Mouse (Mus musculus) olfactory bulb, adult 2 months (tissue): Measurements from ENCODE around the gene Bend6. TPM values are rescaled to one million over a fixed set of nuclear protein-coding genes. Genes with fewer than 3 reads are reported as not detected.

Experiments
- H3K27ac ChIP-seq: fragments of 200-500 bp; 2 replicates; pipeline ENCODE4 v1.5.1; 2012; ENCODE audit warnings: low read depth, low read length; ENCODE audit not compliant: insufficient read depth
- H3K4me1 ChIP-seq: fragments of 200-500 bp; 2 replicates; pipeline ENCODE4 v1.6.1; 2012; ENCODE audit warnings: low read length; ENCODE audit not compliant: control insufficient read depth, insufficient read depth
- H3K4me3 ChIP-seq: fragments of 200-500 bp; 2 replicates; pipeline ENCODE4 v1.5.1; 2012; ENCODE audit warnings: mild to moderate bottlenecking, low read depth, low read length, moderate library complexity; ENCODE audit not compliant: insufficient read depth
- CTCF ChIP-seq: fragments of 200-500 bp; IDR thresholded peaks from 2 replicates; pipeline ENCODE4 v1.5.1; 2012; ENCODE audit warnings: low read depth, mild to moderate bottlenecking, low read length, moderate library complexity; ENCODE audit not compliant: insufficient read depth
- POLR2A ChIP-seq: fragments of 200-500 bp; IDR thresholded peaks from 2 replicates; pipeline ENCODE4 v1.6.1; 2012; ENCODE audit warnings: mild to moderate bottlenecking, low read depth, low read length, moderate library complexity; ENCODE audit not compliant: insufficient read depth
- WGBS: fragments of 180-500 bp; shearing (Covaris S2); methylation state at CpG from one replicate; pipeline ENCODE4 v1.1.7; 2018; 5-methylcytosine and 5-hydroxymethylcytosine counted together
- polyA plus RNA-seq: library from polyadenylated mRNA; stranded (reverse); fragments of >200 nt; gene quantifications from 2 replicates; pipeline ENCODE4 v1.2.4, GENCODE M21; 2012; ENCODE audit warnings: low replicate concordance; ENCODE audit not compliant: missing spikeins, insufficient read depth, insufficient read length

The Bend6 gene
- polyA plus RNA-seq, 1 experiment: not detected

DNA sequence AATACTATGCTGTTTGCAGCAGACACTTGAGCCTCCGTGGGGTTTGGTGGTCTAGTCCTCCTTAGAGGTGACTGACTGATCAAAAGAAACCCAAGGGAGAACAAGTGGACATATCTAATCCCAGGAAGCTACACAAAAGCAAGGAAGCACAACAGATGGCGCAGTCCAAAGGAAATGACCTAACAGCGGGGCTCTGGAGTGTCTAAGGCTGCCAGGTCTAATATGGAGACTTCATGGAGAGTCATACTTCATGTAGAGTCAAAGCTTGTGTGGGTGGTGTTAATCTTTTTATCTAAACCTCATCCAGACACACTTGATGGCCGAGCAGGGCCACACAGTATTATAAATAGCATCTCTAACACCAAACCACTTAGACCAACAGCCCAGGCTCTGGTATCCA is 10.9 kb downstream of the Bend6 start:
- Histone ChIP-seq H3K27ac (no peak overlapping the region), H3K4me3 (no peak overlapping the region), H3K4me1 (no peaks in the 10 kb centered on the region)
- 93% methylated on average over 4 of the region's 4 CpGs for WGBS
- no peak for TF ChIP-seq CTCF
- no peak for TF ChIP-seq POLR2A

DNA sequence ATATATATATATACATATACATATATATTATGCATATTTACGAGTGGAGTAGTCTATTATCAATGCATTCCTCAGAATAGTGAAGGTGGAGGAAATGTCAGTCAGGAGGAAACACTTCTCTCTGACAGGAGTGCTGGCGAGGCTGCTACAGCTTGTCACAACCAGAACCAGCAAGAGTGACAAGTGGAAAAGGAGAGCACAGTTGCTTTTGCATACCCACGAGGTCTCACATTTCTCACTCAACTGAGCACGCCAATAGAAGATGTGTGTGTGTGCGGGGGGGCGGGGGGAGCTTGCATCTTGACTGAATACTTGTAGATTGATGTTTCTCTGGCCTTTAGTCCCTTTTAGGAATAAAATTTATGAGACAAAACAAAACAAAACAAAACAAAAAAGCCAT is 11.5 kb downstream of the Bend6 start:
- Histone ChIP-seq H3K27ac (no peak overlapping the region), H3K4me1 (no peaks in the 10 kb centered on the region), H3K4me3 (no peak overlapping the region)
- WGBS: 73% methylated on average over 6 of the region's 6 CpGs
- no peak for TF ChIP-seq CTCF
- TF ChIP-seq POLR2A: no peak

DNA sequence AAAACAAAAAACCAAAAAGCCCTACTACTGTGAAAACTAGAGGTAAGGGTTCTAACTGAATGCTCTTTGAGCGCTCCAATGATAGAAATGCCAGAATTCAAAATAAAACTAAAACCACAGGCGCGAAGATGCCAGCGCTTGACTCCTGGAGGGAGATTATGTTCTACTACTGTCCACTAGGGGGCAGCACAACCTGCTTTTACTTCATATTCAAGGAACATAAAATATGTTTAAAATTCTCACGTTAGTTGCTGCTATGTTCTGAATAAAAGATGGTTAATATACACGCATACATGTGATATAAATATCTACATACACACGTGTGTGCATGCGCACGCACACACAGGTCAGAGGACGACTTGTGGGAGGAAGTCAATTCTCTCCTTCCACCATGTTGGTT is 14.8 kb downstream of the Bend6 start:
- TF ChIP-seq CTCF: no peak
- TF ChIP-seq POLR2A: no peak
- no peak overlapping the region for H3K4me3 ChIP-seq
- no peak overlapping the region for H3K27ac ChIP-seq
- no peaks in the 10 kb centered on the region for H3K4me1 ChIP-seq
- 65% methylated on average over 10 of the region's 10 CpGs for WGBS

DNA sequence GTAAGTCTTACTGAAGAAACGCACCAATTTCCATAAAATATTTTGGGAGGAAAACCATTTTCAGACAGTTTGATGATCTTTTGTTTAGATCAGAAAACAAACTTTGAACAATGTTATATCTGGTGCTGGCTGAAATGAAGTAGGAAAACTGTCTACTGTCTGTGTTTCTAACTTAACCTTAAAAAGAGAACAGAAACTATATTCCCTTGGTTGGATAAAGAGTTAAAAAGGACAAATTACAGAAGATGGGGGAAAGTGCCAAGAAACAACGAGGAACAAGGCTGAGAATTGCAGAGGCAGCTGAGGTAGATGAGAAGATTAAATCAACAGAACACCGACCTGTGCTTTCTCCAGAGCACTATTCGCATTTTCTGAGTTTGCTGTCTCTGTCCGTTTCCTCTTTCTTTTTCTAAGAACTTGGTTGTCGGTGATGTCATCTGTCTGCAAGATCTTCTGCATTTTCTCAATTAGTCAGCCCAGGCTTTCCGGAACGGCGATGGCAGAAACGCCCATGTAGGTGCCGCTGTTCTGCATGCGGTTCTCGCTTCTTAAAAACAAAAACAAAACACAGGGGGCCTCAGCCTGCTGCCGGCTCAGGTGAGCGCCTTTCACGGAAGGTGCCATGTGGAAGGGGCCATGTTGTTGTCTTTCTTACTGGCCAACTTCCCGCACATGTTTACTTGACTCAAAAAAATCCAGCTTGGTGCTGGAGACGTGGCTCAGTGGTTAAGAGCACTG is 24.3 kb downstream of the Bend6 start:
- H3K4me3 ChIP-seq: no peak overlapping the region

DNA sequence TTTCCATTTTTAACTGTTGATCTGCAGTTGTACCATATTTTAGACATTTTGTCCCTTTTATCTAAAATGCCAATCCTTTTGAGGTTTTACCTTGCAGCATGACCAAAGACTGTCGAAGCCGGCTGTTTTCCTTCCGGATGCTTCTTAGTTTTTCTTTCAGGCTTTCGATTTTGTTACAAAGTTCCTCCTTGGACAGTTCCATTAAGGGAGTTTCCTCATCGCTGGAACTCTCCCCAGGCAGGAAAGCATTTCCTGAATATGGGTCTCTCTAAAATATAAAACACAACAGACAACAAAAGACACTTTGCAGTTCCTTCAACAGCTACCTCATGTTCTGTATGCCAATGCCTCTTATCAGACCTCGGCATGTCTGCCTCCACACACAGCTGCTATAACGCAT is 29.4 kb downstream of the Bend6 start:
- H3K27ac ChIP-seq: no peak overlapping the region
- no peaks in the 10 kb centered on the region for H3K4me1 ChIP-seq
- 89% methylated on average over 7 of the region's 7 CpGs for WGBS
- no peak overlapping the region for H3K4me3 ChIP-seq
- no peak for TF ChIP-seq CTCF
- no peak for TF ChIP-seq POLR2A

More for the DNA sequence above, 24.3 kb downstream of the Bend6 start:
- Histone ChIP-seq H3K4me1 (no peaks in the 10 kb centered on the region; the same call in 1 of the 2 replicates), H3K27ac (no peak overlapping the region)
- 14% methylated on average over 18 of the region's 18 CpGs for WGBS
- TF ChIP-seq POLR2A: no peak
- TF ChIP-seq CTCF: no peak

DNA sequence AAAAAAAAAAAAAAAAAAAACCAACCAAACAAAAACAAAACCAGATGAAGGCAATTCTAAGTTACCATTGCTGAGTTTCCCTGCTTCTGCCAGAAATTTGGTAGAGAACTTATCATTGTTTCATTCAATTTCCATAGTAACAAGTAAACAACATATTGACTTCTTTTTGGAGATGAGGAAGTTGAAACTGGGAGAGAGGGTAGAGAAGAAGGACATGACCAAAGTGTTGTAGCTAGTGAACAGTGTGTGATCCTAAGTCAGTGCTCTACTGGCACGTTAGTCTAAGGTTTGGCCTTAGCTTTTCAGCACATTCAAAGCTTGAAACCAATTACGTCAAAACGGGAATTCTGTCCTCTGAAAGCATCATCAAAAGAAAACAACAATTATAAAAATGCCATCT is 31.2 kb downstream of the Bend6 start:
- Histone ChIP-seq H3K4me3 (no peak overlapping the region), H3K27ac (no peak overlapping the region), H3K4me1 (no peaks in the 10 kb centered on the region)
- 87% methylated on average over 3 of the region's 3 CpGs for WGBS
- TF ChIP-seq CTCF: no peak
- no peak for TF ChIP-seq POLR2A

DNA sequence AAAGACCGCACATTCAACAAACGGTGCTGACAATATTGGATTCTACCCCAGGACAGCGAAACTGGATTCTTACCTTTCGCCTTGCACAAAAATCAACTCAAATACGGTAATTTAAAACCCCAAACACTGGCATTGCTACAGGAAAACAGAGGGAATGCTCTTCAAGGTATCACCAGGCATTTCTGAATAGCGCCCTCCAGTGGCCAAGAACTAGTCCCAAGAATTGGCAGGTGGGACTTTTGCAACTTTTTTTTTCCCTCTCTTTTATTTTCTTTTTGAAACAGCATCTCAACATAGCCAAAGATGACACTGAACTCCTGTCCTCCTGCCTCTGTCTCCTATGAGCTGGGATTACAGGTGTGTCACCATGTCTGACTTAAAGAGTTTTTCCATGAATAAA is 31.9 kb downstream of the Bend6 start:
- 62% methylated on average over 6 of the region's 6 CpGs for WGBS
- TF ChIP-seq POLR2A: no peak
- no peak for TF ChIP-seq CTCF
- H3K4me1 ChIP-seq: no peaks in the 10 kb centered on the region
- no peak overlapping the region for H3K27ac ChIP-seq
- H3K4me3 ChIP-seq: no peak overlapping the region

DNA sequence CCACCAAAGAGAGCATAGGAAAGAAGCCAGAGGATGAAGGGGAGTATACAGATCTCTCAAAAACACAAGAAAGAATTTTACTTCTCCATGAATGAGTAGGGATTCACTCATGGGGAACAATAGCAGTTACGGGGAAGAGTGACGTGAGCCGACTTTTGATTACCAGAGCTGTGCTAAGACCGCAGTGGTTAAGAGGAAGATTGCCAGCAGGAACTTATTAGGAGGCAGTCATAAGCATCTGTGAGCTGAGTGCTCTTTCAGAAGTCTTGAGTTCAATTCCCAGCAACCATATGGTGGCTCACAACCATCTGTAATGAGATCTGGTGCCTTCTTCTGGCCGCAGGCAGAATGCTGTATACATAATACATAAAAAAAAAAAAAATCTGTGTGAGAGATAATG is 34.1 kb downstream of the Bend6 start:
- TF ChIP-seq CTCF: no peak
- no peak overlapping the region for H3K27ac ChIP-seq
- 88% methylated on average over 5 of the region's 5 CpGs for WGBS
- H3K4me1 ChIP-seq: no peaks in the 10 kb centered on the region
- H3K4me3 ChIP-seq: no peak overlapping the region

DNA sequence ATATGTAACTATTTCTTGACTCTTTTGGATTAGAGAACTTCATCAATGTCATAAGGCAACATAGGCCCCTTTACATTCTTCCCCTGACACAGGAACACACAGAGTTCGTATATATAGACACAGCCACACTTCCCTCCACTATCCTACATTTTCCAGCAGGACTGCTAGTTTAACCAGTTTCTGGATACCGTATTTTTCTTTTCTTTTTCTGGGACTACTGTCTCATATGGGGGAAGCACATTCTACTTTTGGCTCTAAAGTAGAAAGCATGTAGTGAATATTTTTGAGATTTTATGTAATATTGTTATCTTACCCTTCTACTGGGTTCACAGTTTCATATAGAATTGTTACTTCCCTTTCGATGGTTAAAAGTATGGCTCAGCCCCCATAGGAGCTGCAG is 38.2 kb downstream of the Bend6 start:
- 95% methylated on average over 3 of the region's 3 CpGs for WGBS
- TF ChIP-seq POLR2A (no peak), CTCF (no peak)

DNA sequence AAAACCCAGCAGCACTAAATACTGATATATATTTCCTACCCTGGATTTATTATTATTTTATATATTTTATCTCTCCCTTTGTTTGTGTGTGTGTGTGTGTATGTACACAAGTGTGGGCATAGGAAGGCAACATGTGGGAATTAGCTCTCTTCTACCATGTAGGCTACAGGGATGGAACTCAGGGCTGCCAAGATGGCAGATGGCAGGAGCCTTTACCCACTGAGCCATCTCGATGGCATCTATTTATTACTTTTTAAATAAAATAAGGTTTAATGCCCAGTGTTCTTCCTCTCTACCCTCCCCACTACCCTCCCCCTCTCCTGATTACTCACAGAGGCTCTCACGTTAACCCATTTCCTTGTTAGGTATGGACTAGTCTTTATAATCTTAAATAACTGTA is 38.6 kb downstream of the Bend6 start:
- Histone ChIP-seq H3K4me3 (no peak overlapping the region), H3K4me1 (no peaks in the 10 kb centered on the region), H3K27ac (no peak overlapping the region)
- WGBS: 94% methylated on average over 2 of the region's 2 CpGs
- TF ChIP-seq POLR2A (no peak), CTCF (no peak)

More for the DNA sequence above, 38.2 kb downstream of the Bend6 start:
- Histone ChIP-seq H3K4me3 (no peak overlapping the region), H3K27ac (no peak overlapping the region), H3K4me1 (no peaks in the 10 kb centered on the region)
